Mouse (Mus musculus) splenic B cell, adult 2 months (primary cell): ENCODE data around the gene Cep97.
"Not testable (repeated sequence)": the region's sequence is repeated elsewhere in the genome, so short reads cannot be mapped to it uniquely, and the experiment has no call there.

Experiments used
- DNase-seq: peaks from one replicate; pipeline ENCODE4 v3.0.0-alpha.2; 2011; ENCODE audit warnings: low read depth, low spot score
- H3K27me3 ChIP-seq: 2 replicates; pipeline ENCODE4 v1.6.1; 2012; ENCODE audit warnings: mild to moderate bottlenecking, low read length, moderate library complexity, mixed read lengths; ENCODE audit not compliant: control insufficient read depth, poor library complexity, insufficient read depth, severe bottlenecking
- H3K36me3 ChIP-seq: 2 replicates; pipeline ENCODE4 v1.6.1; 2012; ENCODE audit warnings: mild to moderate bottlenecking, low read length, moderate library complexity, mixed read lengths; ENCODE audit not compliant: control insufficient read depth, poor library complexity, insufficient read depth, severe bottlenecking

The Cep97 gene

DNA sequence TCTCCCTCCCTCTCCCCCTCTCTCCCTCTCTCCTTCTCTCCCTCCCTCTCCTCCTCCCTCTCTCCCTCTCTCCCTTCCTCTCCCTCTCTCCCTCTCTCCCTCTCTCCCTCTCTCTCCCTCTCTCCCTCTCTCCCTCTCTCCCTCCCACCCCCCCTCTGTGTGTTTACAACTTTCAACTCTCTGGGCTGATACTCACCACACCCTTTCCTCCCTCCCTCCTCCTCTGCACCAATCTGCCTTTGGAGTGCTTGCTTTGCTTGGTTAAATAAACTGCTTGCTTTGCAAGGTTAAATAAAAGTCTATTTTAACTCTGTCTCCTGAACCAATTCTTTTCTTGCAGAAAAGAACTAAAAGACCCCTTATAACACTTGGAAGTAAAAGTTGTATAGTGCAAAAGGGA, 18.1 kb upstream of the Cep97 start:
- DNase-seq = no peak
- Histone ChIP-seq H3K27me3 (no peaks in the 10 kb centered on the region), H3K36me3 (no peaks in the 10 kb centered on the region)

DNA sequence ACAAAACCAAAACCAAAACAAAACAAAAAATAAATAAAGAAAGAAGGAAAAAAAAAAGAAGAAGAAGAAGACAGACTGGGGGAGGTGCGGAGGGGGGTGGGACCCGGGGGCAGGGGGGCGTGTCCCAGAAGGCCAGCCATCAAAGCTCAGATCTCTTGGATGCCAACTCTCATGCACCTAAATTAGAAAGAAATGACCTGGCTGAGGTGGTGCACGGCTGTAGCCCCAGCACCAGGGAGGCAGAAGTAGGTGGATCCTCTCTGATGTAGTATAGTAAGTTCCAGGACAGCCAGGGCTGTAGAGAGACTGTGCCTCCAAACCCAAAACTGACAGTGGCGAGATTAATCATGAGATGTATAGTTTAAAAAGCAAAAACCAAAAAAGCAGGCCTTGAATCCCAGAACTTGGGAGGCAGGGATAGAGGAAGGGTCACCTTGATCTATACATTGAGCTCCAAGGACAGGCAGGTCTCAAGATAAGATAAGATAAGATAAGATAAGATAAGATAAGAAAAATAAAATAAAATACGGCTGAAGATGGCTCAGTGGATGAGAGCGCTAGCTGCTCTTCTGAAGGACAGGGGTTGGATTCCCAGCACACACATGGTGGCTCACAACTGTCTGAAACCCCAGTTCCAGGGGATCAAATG, 17.1 kb upstream of the Cep97 start:
- no peaks in the 10 kb centered on the region for H3K27me3 ChIP-seq
- H3K36me3 ChIP-seq = no peaks in the 10 kb centered on the region
- no peak for DNase-seq

- H3K36me3 ChIP-seq = no peaks in the 10 kb centered on the region
- no peaks in the 10 kb centered on the region for H3K27me3 ChIP-seq
- peak; percentile 93 for DNase-seq
Measured at GRCm38 (mm10) chr16:55950946-55951678, 16.5 kb upstream of the Cep97 start.

DNA sequence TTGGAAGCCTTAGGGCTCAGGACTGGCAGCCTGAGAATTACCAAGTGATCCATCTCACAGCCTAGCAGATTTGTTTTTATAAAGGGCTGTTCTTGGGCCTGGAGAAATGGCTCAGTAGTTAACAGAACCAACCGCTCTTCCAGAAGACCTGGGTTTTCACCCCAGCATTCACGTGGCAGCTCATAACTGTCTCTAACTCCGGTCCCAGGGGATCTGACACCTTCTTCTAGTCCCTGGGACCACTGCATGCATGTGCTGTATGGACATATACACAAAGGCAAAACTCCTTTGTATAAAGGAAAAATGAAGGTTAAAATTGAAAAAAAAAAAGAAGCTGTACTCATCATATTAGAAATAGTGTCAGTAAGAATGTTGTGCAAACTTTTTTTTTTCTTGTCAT, 15.8 kb upstream of the Cep97 start:
- Histone ChIP-seq H3K36me3 (no peaks in the 10 kb centered on the region), H3K27me3 (no peaks in the 10 kb centered on the region)
- peak; percentile 27 for DNase-seq

DNA sequence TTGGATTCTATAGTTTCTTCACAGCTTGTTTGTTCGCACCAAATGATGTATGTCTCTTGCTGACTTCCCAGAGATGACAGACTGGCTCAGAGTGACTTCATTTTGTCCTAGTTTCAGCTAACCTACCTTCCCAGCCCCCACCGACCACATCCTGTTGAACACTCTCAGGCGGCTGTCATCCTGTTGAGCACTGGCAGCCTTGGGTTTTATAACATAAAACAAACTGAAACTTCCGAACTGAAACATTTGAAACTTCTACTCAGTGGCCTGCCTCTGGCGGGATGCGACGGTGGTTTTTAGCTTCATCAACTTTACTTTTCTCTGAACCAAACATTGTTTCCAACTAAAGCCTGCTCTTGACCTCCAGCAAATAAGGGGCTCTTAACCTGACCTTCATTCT, 14.3 kb upstream of the Cep97 start:
- H3K27me3 ChIP-seq = no peaks in the 10 kb centered on the region
- no peaks in the 10 kb centered on the region for H3K36me3 ChIP-seq
- peak; percentile 89 for DNase-seq

GRCm38 (mm10) chr16:55947876-55948410, 13.3 kb upstream of the Cep97 start:
- not testable (repeated sequence) for H3K36me3 ChIP-seq, H3K27me3 ChIP-seq, DNase-seq

- Histone ChIP-seq H3K36me3 (no peaks in the 10 kb centered on the region), H3K27me3 (no peaks in the 10 kb centered on the region)
- DNase-seq = no peak
Measured at GRCm38 (mm10) chr16:55947266-55947665, 12.6 kb upstream of the Cep97 start.

DNA sequence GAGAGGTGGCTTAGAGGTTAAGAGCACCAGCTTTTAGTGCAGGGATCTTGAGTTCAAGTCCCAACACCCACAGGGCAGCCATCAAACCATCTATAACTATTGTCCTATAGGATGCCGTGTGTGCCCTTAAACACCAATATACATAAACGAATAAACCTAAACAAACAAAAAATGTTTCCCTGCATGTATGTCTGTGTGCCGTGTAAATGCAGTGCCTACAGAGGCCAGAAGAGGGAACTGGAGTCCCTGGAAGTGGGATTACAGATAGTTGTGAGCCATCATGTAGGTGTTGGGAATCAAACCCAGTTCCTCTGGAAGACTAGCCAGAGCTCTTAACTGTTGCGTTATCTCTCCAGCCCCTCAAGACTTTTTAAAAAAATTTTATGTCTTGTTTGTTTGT, 6.1 kb upstream of the Cep97 start:
- Histone ChIP-seq H3K27me3 (no peaks in the 10 kb centered on the region), H3K36me3 (no peaks in the 10 kb centered on the region)
- no peak for DNase-seq

GRCm38 (mm10) chr16:55939703-55940102, 5.0 kb upstream of the Cep97 start:
- H3K36me3 ChIP-seq = no peaks in the 10 kb centered on the region
- DNase-seq = no peak
- H3K27me3 ChIP-seq = no peaks in the 10 kb centered on the region

DNA sequence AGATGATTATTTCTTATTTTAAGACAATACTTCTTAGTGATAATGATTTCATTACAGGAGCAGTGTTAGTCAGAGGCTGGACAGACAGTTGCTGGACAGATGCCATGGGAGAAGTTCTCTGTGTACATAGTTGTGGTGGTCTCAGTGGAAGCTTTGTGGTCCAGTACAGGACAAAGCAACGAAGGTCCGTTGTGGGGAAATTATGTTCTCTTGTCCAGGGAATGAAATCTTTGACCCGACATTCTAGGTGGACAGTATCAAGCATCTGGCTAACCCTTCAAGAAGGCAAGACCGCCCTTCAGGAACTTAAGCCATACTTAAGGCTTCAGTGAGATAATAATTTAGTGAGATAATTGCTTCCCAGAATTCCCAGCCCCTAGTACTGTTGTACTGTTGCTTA, 4.1 kb upstream of the Cep97 start:
- Histone ChIP-seq H3K27me3 (no peaks in the 10 kb centered on the region), H3K36me3 (no peaks in the 10 kb centered on the region)
- DNase-seq = no peak

GRCm38 (mm10) chr16:55933681-55934343, 843 bp downstream of the Cep97 start:
- Histone ChIP-seq H3K27me3 (no peaks in the 10 kb centered on the region), H3K36me3 (no peaks in the 10 kb centered on the region)
- DNase-seq = peak; percentile 45

- no peak for DNase-seq
- peaks cover 3% of the 10 kb centered on the region; the same call in 1 of the 2 replicates for H3K36me3 ChIP-seq
- H3K27me3 ChIP-seq = no peaks in the 10 kb centered on the region
Measured at GRCm38 (mm10) chr16:55924010-55924409, 10.6 kb downstream of the Cep97 start.

DNA sequence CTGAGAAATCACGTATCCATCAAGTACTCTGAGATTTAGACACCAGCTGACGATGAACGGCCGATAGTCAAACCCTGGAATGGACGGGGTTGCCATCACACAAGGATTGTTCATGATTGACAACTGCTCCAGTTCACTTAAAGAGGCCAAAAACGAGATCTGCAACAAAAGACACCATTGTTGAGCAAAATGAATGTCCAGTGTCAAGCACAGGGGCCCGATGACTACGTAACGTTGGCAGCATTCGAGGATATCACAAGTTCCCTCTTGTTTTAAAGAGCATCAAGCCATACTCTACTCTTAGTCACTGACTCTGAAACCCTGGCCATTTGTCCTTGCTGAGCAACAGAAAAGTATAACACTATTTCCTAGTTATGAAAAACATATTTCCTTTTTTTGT, 12.6 kb downstream of the Cep97 start:
- no peaks in the 10 kb centered on the region for H3K27me3 ChIP-seq
- DNase-seq = no peak
- peaks cover 3% of the 10 kb centered on the region; the same call in 1 of the 2 replicates for H3K36me3 ChIP-seq

GRCm38 (mm10) chr16:55914716-55915115, 19.9 kb downstream of the Cep97 start:
- no peaks in the 10 kb centered on the region for H3K27me3 ChIP-seq
- no peak for DNase-seq

DNA sequence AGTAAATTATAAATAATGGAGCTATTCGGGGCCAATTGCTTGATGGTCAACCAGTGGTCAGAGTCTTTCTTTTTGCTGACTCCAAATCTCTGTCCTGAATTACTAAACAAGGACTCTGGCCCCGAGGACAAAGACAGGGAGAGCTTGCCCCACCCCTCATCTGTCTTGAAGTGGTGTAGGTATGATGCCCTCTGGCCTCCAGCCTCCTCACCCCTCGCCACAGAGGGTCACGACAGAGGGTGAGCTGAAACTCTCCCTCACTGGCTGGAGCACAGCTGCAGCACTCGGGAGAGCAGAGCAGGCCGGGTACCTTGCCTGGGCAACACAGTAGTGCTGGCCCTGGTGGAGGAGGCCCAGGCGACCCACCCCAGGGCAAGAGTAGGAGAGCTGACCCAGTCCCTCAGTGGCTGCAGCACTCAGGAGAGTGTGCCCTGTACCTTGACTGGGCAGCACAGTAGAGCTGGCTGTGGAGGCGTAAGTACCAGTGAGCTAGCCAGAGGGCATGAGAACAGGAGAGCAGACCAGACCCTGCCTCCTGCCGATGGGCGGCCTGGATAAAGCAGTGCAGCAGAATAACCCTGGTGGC, 24.4 kb downstream of the Cep97 start:
- no peaks in the 10 kb centered on the region for H3K27me3 ChIP-seq
- H3K36me3 ChIP-seq = peaks cover 3% of the 10 kb centered on the region; the same call in 1 of the 2 replicates
- DNase-seq = no peak

More at GRCm38 (mm10) chr16:55914716-55915115, 19.9 kb downstream of the Cep97 start:
- H3K36me3 ChIP-seq = 0 out of 2 replicates have a peak, but pooled peaks cover 1% of the 10 kb centered on the region
